ENCODE assay signal across 26 mouse cellular contexts in genomic region chr1:93642692-93643091, GRCm38 (mm10). TPM values are rescaled to one million over a fixed set of nuclear protein-coding genes. Genes with fewer than 3 reads are reported as not detected.
"Had no signal": no experiment of that assay in that cellular context is flagged by ENCODE, and none has a peak within 500 bp of the region (broad histone marks: within the 10 kb centered on the region; RNA-seq: fewer than 3 reads in every experiment).

No protein-coding gene starts in this region.

- H3K4me1 ChIP-seq: embryonic facial prominence, embryonic 10.5 days; embryonic facial prominence, embryonic 12.5 days; embryonic facial prominence, embryonic 13.5 days; embryonic facial prominence, embryonic 15.5 days; forebrain, embryonic 10.5 days; forebrain, embryonic 12.5 days; forebrain, embryonic 13.5 days; forebrain, embryonic 15.5 days had no signal

- H3K9ac ChIP-seq: embryonic facial prominence, embryonic 12.5 days; embryonic facial prominence, embryonic 13.5 days; embryonic facial prominence, embryonic 15.5 days; forebrain, embryonic 12.5 days; forebrain, embryonic 13.5 days; forebrain, embryonic 15.5 days; forebrain, postnatal 0 days had no signal

- H3K36me3 ChIP-seq: embryonic facial prominence, embryonic 10.5 days; embryonic facial prominence, embryonic 12.5 days; embryonic facial prominence, embryonic 13.5 days; embryonic facial prominence, embryonic 15.5 days; forebrain, embryonic 10.5 days; forebrain, embryonic 12.5 days; forebrain, embryonic 15.5 days had no signal

- H3K4me3 ChIP-seq: embryonic facial prominence, embryonic 10.5 days; embryonic facial prominence, embryonic 12.5 days; embryonic facial prominence, embryonic 13.5 days; embryonic facial prominence, embryonic 15.5 days; erythroblast, embryonic 14.5 days; forebrain, embryonic 10.5 days; forebrain, embryonic 12.5 days; forebrain, embryonic 13.5 days; forebrain, embryonic 15.5 days; gastrocnemius, adult 2 months; heart, adult 2 months had no signal

- H3K27me3 ChIP-seq: embryonic facial prominence, embryonic 12.5 days; embryonic facial prominence, embryonic 13.5 days; embryonic facial prominence, embryonic 15.5 days; forebrain, embryonic 12.5 days; forebrain, embryonic 13.5 days; forebrain, embryonic 15.5 days had no signal

- H3K27ac ChIP-seq: embryonic facial prominence, embryonic 10.5 days; embryonic facial prominence, embryonic 12.5 days; embryonic facial prominence, embryonic 13.5 days; embryonic facial prominence, embryonic 15.5 days; forebrain, embryonic 10.5 days; forebrain, embryonic 12.5 days; forebrain, embryonic 13.5 days; forebrain, embryonic 15.5 days; gastrocnemius, adult 2 months; heart, adult 2 months had no signal

- DNase-seq: cerebellum, adult 8-10 months; cerebellum, adult 9-10 months; cerebellum, adult 9-11 months; cerebellum, postnatal 10 days; cerebellum, postnatal 14 days; cerebellum, postnatal 25 days; cerebellum, postnatal 36 days; embryo, embryonic 11 days; forebrain, postnatal 0 days; gastrocnemius, adult 2 months; gastrocnemius, postnatal 10 days; gastrocnemius, postnatal 14 days; gastrocnemius, postnatal 25 days; gastrocnemius, postnatal 36 days; heart, adult 11 months; heart, adult 18-20 months; heart, adult 2 months had no signal

- H3K9me3 ChIP-seq: embryonic facial prominence, embryonic 10.5 days; embryonic facial prominence, embryonic 12.5 days; embryonic facial prominence, embryonic 13.5 days; embryonic facial prominence, embryonic 15.5 days; forebrain, embryonic 10.5 days; forebrain, embryonic 12.5 days; forebrain, embryonic 15.5 days had no signal

RNA-seq across cellular contexts. Expression of gene Bok, which starts 42.8 kb away (rescaled TPM):
- polyA plus RNA-seq: erythroblast, embryonic 14.5 days had no signal
